Mouse (Mus musculus) heart, embryonic 16.5 days (tissue): Measurements from ENCODE around the gene Ppfibp2. TPM values are rescaled to one million over a fixed set of nuclear protein-coding genes. Genes with fewer than 3 reads are reported as not detected.

Source experiments
- polyA plus RNA-seq: library from polyadenylated mRNA; unstranded; fragments of >200 nt; fragmentation: Nextera tagmentation; extraction: Ambion mirVana; gene quantifications from 2 replicates; pipeline ENCODE4 v1.2.1, GENCODE M21; 2015

Gene Ppfibp2
- polyA plus RNA-seq, 1 experiment from 2014 or later: 5.9 TPM

Other genes with a start within 250 kb of the Ppfibp2 start
- gene Syt9, start 224.5 kb upstream of the Ppfibp2 start, polyA plus RNA-seq: 0.25 and 0.33 TPM in 2 replicates
- 6.6 and 7.5 TPM in 2 replicates for gene Olfml1, start 27.8 kb upstream of the Ppfibp2 start, polyA plus RNA-seq
- not detected in 2 replicates for gene 5330417H12Rik, start 30.0 kb downstream of the Ppfibp2 start, polyA plus RNA-seq
- gene Cyb5r2, start 162.8 kb downstream of the Ppfibp2 start, polyA plus RNA-seq: 0.80 and 0.87 TPM in 2 replicates
- gene Ovch2, start 206.0 kb downstream of the Ppfibp2 start, polyA plus RNA-seq: not detected in 2 replicates
- gene Olfr467, start 217.1 kb downstream of the Ppfibp2 start, polyA plus RNA-seq: not detected in 2 replicates
- gene Olfr469, start 230.3 kb downstream of the Ppfibp2 start, polyA plus RNA-seq: not detected in 2 replicates